Mouse (Mus musculus) frontal cortex, adult 2 months (tissue): ENCODE measurements around the gene Olfr889. TPM values are rescaled to one million over a fixed set of nuclear protein-coding genes. Genes with fewer than 3 reads are reported as not detected.
"Not testable (repeated sequence)": the region's sequence is repeated elsewhere in the genome, so short reads cannot be mapped to it uniquely, and the experiment has no call there.

Experiments
- DNase-seq, 2 experiments: peaks; one replicate each; pipeline ENCODE4 v3.0.0; 2022; ENCODE audit warnings: low spot score in 1 of 2; ENCODE audit errors: extremely low spot score in 1 of 2
- polyA plus RNA-seq: library from polyadenylated mRNA; depleted of rRNA; stranded (reverse); fragments of >200 nt; gene quantifications from 2 replicates; pipeline ENCODE4 v1.2.3, GENCODE M21; 2012; rRNA removed

Gene Olfr889
- polyA plus RNA-seq: not detected in 2 replicates

DNA sequence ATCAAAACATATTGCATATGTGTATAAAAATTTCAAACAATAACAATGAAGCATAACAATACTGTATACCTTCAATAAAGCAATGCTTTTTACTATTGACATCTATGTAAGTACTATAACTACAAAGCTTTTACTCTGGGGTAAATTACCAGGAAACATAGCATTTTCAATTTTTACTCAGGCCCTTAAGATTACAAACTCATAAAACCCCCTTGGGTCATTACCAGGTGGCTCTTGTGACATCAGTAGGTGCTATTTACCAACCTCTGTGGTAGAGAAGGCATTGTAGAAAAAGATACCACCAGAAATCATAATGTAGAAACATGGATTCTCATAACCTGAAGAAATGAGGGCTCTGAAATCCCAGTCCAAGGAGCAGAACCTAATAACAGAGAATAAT lies at the start of gene Olfr889:
TSS of gene Olfr889 (plus strand) at position 301 of the 400 bp plus-strand sequence.
- no peak for DNase-seq

DNA sequence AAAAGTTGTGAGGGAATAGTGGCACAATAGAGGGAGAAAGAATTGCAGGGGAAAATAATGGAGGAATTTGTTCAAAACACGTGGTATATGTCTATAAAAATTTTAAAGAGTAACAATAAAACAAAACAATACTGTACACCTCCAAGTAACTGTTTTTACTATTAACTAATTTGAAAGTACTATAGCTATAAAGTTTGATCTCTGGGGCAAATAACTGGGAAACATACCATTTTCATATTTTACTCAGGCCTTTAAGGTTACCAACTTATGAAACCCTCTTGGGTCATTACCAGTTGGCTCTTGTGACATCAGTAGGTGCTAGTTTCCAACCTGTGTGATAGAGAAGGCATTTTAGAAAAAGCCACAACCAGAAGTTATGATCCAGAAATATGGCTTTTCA lies 31.2 kb upstream of the Olfr889 start, which contains the start of gene Olfr887:
TSS of gene Olfr887 (plus strand) at position 301 of the 400 bp plus-strand sequence.
- no peak for DNase-seq

DNA sequence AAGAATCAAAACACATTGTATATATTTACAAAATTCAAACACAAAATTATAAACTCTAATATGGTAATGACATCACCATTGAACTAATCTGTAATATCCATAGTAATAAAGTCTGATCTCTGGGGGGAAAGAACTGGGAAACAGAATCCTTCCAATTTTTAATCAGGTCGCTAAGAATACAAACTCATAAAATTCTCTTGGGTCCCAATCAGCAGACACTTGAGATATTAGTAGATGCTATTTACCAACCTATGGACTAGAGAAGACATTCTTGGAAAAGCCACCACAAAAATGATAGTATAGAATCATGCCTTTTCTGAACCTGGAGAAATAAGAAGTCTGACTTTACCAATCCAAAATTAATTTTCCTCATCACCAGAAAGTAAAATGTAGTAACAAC lies 7.2 kb upstream of the Olfr889 start, which contains the start of gene Olfr888:
TSS of gene Olfr888 (plus strand) at position 301 of the 400 bp plus-strand sequence.
- no peak for DNase-seq

DNA sequence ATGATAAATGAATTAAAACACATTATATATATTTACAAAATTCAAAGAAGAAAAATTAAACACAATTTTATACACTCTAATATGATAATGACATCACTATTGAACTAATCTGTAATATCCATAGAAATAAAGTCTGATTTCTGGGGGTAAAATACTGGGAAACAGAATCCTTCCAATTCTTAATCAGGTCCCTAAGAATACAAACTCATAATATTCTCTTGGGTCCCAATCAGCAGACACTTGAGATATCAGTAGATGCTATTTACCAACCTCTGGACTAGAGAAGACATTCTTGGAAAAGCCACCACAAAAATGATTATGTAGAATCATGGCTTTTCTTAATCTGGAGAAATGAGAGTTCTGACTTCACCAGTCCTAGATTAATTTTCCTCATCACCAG lies 27.2 kb downstream of the Olfr889 start, which contains the start of gene Olfr890:
TSS of gene Olfr890 (plus strand) at position 301 of the 400 bp plus-strand sequence.
- no peak for DNase-seq

DNA sequence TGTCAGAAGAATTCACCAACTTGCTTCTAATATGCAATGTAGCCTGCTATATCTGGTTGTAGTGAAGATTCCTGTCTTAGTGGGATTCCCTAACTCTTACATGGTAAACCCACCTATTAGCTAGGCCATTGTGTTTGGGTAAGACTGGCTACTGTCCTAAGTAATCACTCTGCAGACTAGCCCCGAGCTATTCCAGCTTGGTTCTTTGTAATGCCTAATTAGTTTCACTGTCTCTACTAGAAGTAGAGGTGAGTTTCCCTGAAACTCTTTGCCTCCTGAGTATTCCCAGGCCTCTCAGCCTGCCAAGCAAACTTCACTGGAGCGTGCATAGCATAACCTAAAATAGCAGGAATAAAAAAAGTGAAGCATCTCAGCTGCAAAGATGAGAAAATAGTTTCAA lies 53.3 kb downstream of the Olfr889 start:
- not testable (repeated sequence) for DNase-seq

Other genes starting within 250 kb of the Olfr889 start
- gene Olfr145, start 218.5 kb upstream of the Olfr889 start, polyA plus RNA-seq: not detected in 2 replicates
- gene Olfr878, start 197.4 kb upstream of the Olfr889 start, polyA plus RNA-seq: 0.04 TPM in 1 of 2 replicates, not detected in the other
- gene Olfr881, start 123.4 kb upstream of the Olfr889 start, polyA plus RNA-seq: not detected in 2 replicates
- gene Olfr883, start 89.4 kb upstream of the Olfr889 start, polyA plus RNA-seq: not detected in 2 replicates
- gene Olfr884, start 68.6 kb upstream of the Olfr889 start, polyA plus RNA-seq: not detected in 2 replicates
- gene Olfr885, start 53.9 kb upstream of the Olfr889 start, polyA plus RNA-seq: not detected in 2 replicates
- gene Olfr887, start 31.1 kb upstream of the Olfr889 start, polyA plus RNA-seq: 0.02 TPM in 1 of 2 replicates, not detected in the other
- not detected in 2 replicates for gene Olfr888, start 7.1 kb upstream of the Olfr889 start, polyA plus RNA-seq
- gene Olfr890, start 27.3 kb downstream of the Olfr889 start, polyA plus RNA-seq: not detected in 2 replicates
- gene Olfr891, start 65.6 kb downstream of the Olfr889 start, polyA plus RNA-seq: not detected in 2 replicates
- gene Olfr893, start 93.2 kb downstream of the Olfr889 start, polyA plus RNA-seq: not detected in 2 replicates
- not detected in 2 replicates for gene Olfr894, start 102.9 kb downstream of the Olfr889 start, polyA plus RNA-seq
- not detected in 2 replicates for gene Olfr143, start 137.6 kb downstream of the Olfr889 start, polyA plus RNA-seq
- not detected in 2 replicates for gene Olfr895, start 152.7 kb downstream of the Olfr889 start, polyA plus RNA-seq
- gene Olfr896-ps1, start 175.9 kb downstream of the Olfr889 start, polyA plus RNA-seq: not detected in 2 replicates
- not detected in 2 replicates for gene Olfr25, start 213.9 kb downstream of the Olfr889 start, polyA plus RNA-seq
- gene Olfr898, start 233.2 kb downstream of the Olfr889 start, polyA plus RNA-seq: not detected in 2 replicates